Comparison of ENCODE assay signal across 16 mouse cellular contexts in the genomic region with DNA sequence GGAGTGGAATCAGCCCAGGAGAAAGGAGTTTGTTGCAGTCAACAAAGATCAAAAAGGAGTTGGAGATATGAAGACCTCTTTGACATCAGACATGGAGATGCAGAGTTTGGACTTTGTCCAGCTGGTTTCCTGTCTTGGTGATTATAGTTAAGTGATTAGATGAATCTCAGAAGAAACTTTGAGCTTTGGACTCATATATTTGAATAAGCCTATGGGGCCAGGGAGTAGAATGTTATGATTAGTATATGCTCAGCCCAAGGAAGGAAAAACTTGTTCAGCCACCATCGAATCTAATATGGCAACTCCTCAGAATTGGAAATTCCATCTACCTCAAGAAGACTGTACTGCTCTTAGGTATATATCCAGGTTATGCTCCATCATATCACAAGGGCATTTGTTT.
"Had no signal": no experiment of that assay in that cellular context is flagged by ENCODE, and none has a peak within 500 bp of the region (broad histone marks: within the 10 kb centered on the region; RNA-seq: fewer than 3 reads in every experiment).

No protein-coding gene starts in this region.

- H3K4me1 ChIP-seq: neural tube, embryonic 13.5 days; neural tube, embryonic 15.5 days; stomach, embryonic 15.5 days had no signal

- H3K27me3 ChIP-seq: neural tube, embryonic 13.5 days; neural tube, embryonic 15.5 days; stomach, embryonic 15.5 days had no signal

- H3K9me3 ChIP-seq: neural tube, embryonic 13.5 days; neural tube, embryonic 15.5 days; stomach, embryonic 15.5 days had no signal

- H3K36me3 ChIP-seq: neural tube, embryonic 13.5 days; neural tube, embryonic 15.5 days; stomach, embryonic 15.5 days had no signal

- H3K27ac ChIP-seq: neural tube, embryonic 13.5 days; neural tube, embryonic 15.5 days; stomach, embryonic 15.5 days; stomach, postnatal 0 days had no signal

- H3K9ac ChIP-seq: neural tube, embryonic 13.5 days; neural tube, embryonic 15.5 days; stomach, embryonic 15.5 days had no signal

- DNase-seq: retina, postnatal 1 day; right cerebral cortex, adult 18-20 months; right cerebral cortex, postnatal 14 days; right cerebral cortex, postnatal 25 days; right cerebral cortex, postnatal 4 days; spleen, adult 18-20 months; thymus, adult 18-20 months; thymus, adult 2 months; thymus, postnatal 14 days; thymus, postnatal 25 days; thymus, postnatal 36 days; thymus, postnatal 4 days had no signal

- H3K4me2 ChIP-seq: neural tube, embryonic 13.5 days; neural tube, embryonic 15.5 days; stomach, embryonic 15.5 days had no signal

- H3K4me3 ChIP-seq: neural tube, embryonic 13.5 days; neural tube, embryonic 15.5 days; stomach, embryonic 15.5 days had no signal
